8 mouse cellular contexts compared by ENCODE assay signal in the genomic region with DNA sequence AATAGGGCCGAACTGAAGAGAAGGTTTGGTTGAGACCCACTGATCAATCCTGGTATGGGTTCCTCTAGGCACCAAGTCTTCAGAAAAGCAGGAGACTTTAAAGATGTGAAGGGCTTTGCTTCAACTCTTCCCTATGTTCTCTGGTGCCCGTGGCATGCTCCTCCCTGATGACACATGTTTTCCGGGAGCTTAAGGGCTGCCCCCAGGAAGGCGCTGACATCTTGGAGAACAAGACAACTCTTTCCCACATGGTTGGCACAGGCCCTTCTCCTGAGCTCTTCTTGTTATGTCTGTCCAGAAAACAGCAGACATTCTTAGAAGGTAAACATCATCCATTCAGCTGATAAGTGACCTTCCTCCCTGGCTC. TPM values are rescaled to one million over a fixed set of nuclear protein-coding genes. Genes with fewer than 3 reads are reported as not detected.
DNase-seq lines count a peak whose midpoint lies in the region; ATAC-seq lines count a peak whose summit lies in the region.

No protein-coding gene starts in this region.

- DNase-seq in kidney, adult 8-10 months = no peak
- peak; percentile 56 for DNase-seq in intestine, embryonic 14.5 days (ENCODE audit: low spot score)
- no peak for DNase-seq in embryo, embryonic 9.5 days (ENCODE audit: extremely low spot score)
- no peak for DNase-seq in adipocyte (ENCODE audit: low spot score)

- H3K4me1 ChIP-seq in kidney, embryonic 16.5 days (ENCODE audit: insufficient read depth, low read length) = peaks cover 11% of the 10 kb centered on the region; the same call in 1 of the 2 replicates
- peaks cover 6% of the 10 kb centered on the region; the same call in 1 of the 2 replicates for H3K4me1 ChIP-seq in embryonic facial prominence, embryonic 13.5 days
- peaks cover 6% of the 10 kb centered on the region; the same call in 1 of the 2 replicates for H3K4me1 ChIP-seq in intestine, embryonic 14.5 days (replicated peaks; ENCODE audit: control insufficient read depth, insufficient read depth, low read length)
- H3K4me1 ChIP-seq in midbrain, embryonic 16.5 days (ENCODE audit: control insufficient read depth, insufficient read depth, low read length) = peaks cover 4% of the 10 kb centered on the region; the same call in 1 of the 2 replicates

- no peak overlapping the region for H3K27ac ChIP-seq in kidney, embryonic 16.5 days (ENCODE audit: low read length)
- no peak overlapping the region for H3K27ac ChIP-seq in embryonic facial prominence, embryonic 13.5 days
- no peak overlapping the region for H3K27ac ChIP-seq in intestine, embryonic 14.5 days (ENCODE audit: low read depth)
- no peak overlapping the region for H3K27ac ChIP-seq in midbrain, embryonic 16.5 days (ENCODE audit: low read length)

- H3K4me2 ChIP-seq in kidney, embryonic 16.5 days (replicated peaks; ENCODE audit: low read depth, low read length) = peak overlapping the region; percentile 66
- peak overlapping the region; percentile 80 for H3K4me2 ChIP-seq in embryonic facial prominence, embryonic 13.5 days
- H3K4me2 ChIP-seq in intestine, embryonic 14.5 days (ENCODE audit: low read length) = peak overlapping the region; percentile 59
- peak overlapping the region; percentile 96 for H3K4me2 ChIP-seq in midbrain, embryonic 16.5 days (ENCODE audit: low read length)

- peak overlapping the region; percentile 40 for H3K4me3 ChIP-seq in kidney, embryonic 16.5 days (ENCODE audit: low read length)
- H3K4me3 ChIP-seq in embryonic facial prominence, embryonic 13.5 days = peak overlapping the region; percentile 44
- H3K4me3 ChIP-seq in intestine, embryonic 14.5 days (ENCODE audit: low read depth, low read length) = peak overlapping the region; percentile 32
- peak overlapping the region; percentile 54 for H3K4me3 ChIP-seq in midbrain, embryonic 16.5 days (ENCODE audit: low read depth, low read length)

- H3K9ac ChIP-seq in kidney, embryonic 16.5 days (replicated peaks; ENCODE audit: low read length) = peak overlapping the region; percentile 49; the same call in 1 of the 2 replicates
- no peak overlapping the region for H3K9ac ChIP-seq in embryonic facial prominence, embryonic 13.5 days
- no peak overlapping the region for H3K9ac ChIP-seq in intestine, embryonic 14.5 days (ENCODE audit: low read length)
- peak overlapping the region; percentile 71 for H3K9ac ChIP-seq in midbrain, embryonic 16.5 days (ENCODE audit: low read depth, low read length)

- ATAC-seq in kidney, embryonic 16.5 days (ENCODE audit: low FRiP score, low TSS enrichment) = peak; percentile 21; the same call in 1 of the 2 replicates
- no peak for ATAC-seq in embryonic facial prominence, embryonic 13.5 days (ENCODE audit: insufficient number of reproducible peaks, insufficient read depth, low FRiP score, low TSS enrichment, low read depth)
- no peak; the same call in 1 of the 2 replicates for ATAC-seq in intestine, embryonic 14.5 days (replicated peaks; ENCODE audit: low FRiP score, low TSS enrichment, low read depth)
- ATAC-seq in midbrain, embryonic 16.5 days = no peak; the same call in 1 of the 2 replicates
- ATAC-seq in granulocyte monocyte progenitor cell, adult 5-6 weeks (replicated peaks; ENCODE audit: poor library complexity, severe bottlenecking) = no peak

- no peaks in the 10 kb centered on the region for H3K9me3 ChIP-seq in kidney, embryonic 16.5 days (ENCODE audit: low read length)
- H3K9me3 ChIP-seq in embryonic facial prominence, embryonic 13.5 days = no peaks in the 10 kb centered on the region
- no peaks in the 10 kb centered on the region for H3K9me3 ChIP-seq in intestine, embryonic 14.5 days (ENCODE audit: control insufficient read depth, low read length)
- no peaks in the 10 kb centered on the region for H3K9me3 ChIP-seq in midbrain, embryonic 16.5 days (replicated peaks; ENCODE audit: control insufficient read depth, low read length, poor library complexity, severe bottlenecking)

- 65% methylated on average over 4 of the region's 4 CpGs for WGBS in kidney, embryonic 16.5 days
- 58% methylated on average over 4 of the region's 4 CpGs for WGBS in embryonic facial prominence, embryonic 13.5 days
- 60% methylated on average over 4 of the region's 4 CpGs for WGBS in intestine, embryonic 14.5 days
- WGBS in midbrain, embryonic 16.5 days = 68% methylated on average over 4 of the region's 4 CpGs

- H3K27me3 ChIP-seq in kidney, embryonic 16.5 days (ENCODE audit: insufficient read depth, low read length) = no peaks in the 10 kb centered on the region
- peaks cover 14% of the 10 kb centered on the region; the same call in 1 of the 2 replicates for H3K27me3 ChIP-seq in embryonic facial prominence, embryonic 13.5 days
- H3K27me3 ChIP-seq in intestine, embryonic 14.5 days (replicated peaks; ENCODE audit: control insufficient read depth, insufficient read depth, low read length) = 0 out of 2 replicates have a peak, but pooled peaks cover 2% of the 10 kb centered on the region
- H3K27me3 ChIP-seq in midbrain, embryonic 16.5 days (ENCODE audit: control insufficient read depth, insufficient read depth, low read depth, low read length) = no peaks in the 10 kb centered on the region

- no peaks in the 10 kb centered on the region for H3K36me3 ChIP-seq in kidney, embryonic 16.5 days (ENCODE audit: insufficient read depth, low read length)
- H3K36me3 ChIP-seq in embryonic facial prominence, embryonic 13.5 days = no peaks in the 10 kb centered on the region
- H3K36me3 ChIP-seq in intestine, embryonic 14.5 days (ENCODE audit: control insufficient read depth, insufficient read depth, low read length) = no peaks in the 10 kb centered on the region
- H3K36me3 ChIP-seq in midbrain, embryonic 16.5 days (ENCODE audit: control insufficient read depth, insufficient read depth, low read length) = no peaks in the 10 kb centered on the region

RNA-seq across cellular contexts. Expression of gene Psd4, which starts 0.5 kb away (rescaled TPM):
- 2.4 and 3.1 TPM in 2 replicates for polyA plus RNA-seq in kidney, embryonic 16.5 days (2015; fragmentation: Nextera tagmentation; extraction: Ambion mirVana)
- 1.1 and 2.5 TPM in 2 replicates for polyA plus RNA-seq in embryonic facial prominence, embryonic 13.5 days (2015; fragmentation: Nextera tagmentation; extraction: Ambion mirVana)
- polyA plus RNA-seq in intestine, embryonic 14.5 days (2014; fragmentation: Nextera tagmentation; extraction: Ambion mirVana) = 4.5 and 7.0 TPM in 2 replicates
- 0.36 and 0.68 TPM in 2 replicates for polyA plus RNA-seq in midbrain, embryonic 16.5 days (2015; fragmentation: Nextera tagmentation; extraction: Ambion mirVana)
- total RNA-seq in granulocyte monocyte progenitor cell, adult 5-6 weeks (2014; fragmentation: Nextera tagmentation) = 76.9 and 91.0 TPM in 2 replicates
- 62.4 and 64.6 TPM in 2 replicates for total RNA-seq in granulocyte monocyte progenitor cell, adult 5-6 weeks (2017)

RNA-seq across cellular contexts. Expression of gene Il1rn, which starts 31.2 kb away (rescaled TPM):
- polyA plus RNA-seq in kidney, embryonic 16.5 days (2015; fragmentation: Nextera tagmentation; extraction: Ambion mirVana) = 1.1 and 1.7 TPM in 2 replicates
- 1.2 and 1.4 TPM in 2 replicates for polyA plus RNA-seq in embryonic facial prominence, embryonic 13.5 days (2015; fragmentation: Nextera tagmentation; extraction: Ambion mirVana)
- polyA plus RNA-seq in intestine, embryonic 14.5 days (2014; fragmentation: Nextera tagmentation; extraction: Ambion mirVana) = 0.08 and 0.24 TPM in 2 replicates
- polyA plus RNA-seq in midbrain, embryonic 16.5 days (2015; fragmentation: Nextera tagmentation; extraction: Ambion mirVana) = not detected in 2 replicates
- total RNA-seq in granulocyte monocyte progenitor cell, adult 5-6 weeks (2014; fragmentation: Nextera tagmentation) = 4.2 TPM in 1 of 2 replicates, not detected in the other
- 0.43 and 1.0 TPM in 2 replicates for total RNA-seq in granulocyte monocyte progenitor cell, adult 5-6 weeks (2017)

Comparison
In these comparisons a context has a peak if more than half of its experiments do, and no peak if none do; other contexts are left out.
1. H3K9ac ChIP-seq: peak in kidney, embryonic 16.5 days (single experiment) and midbrain, embryonic 16.5 days (single experiment); none in embryonic facial prominence, embryonic 13.5 days (single experiment) and intestine, embryonic 14.5 days (single experiment).
2. Peak in every context shown above with its lines, with median percentiles within 50 percentile points of each other: H3K4me2 ChIP-seq and H3K4me3 ChIP-seq.